Mouse (Mus musculus): ENCODE results near the gene Clec2d. TPM values are rescaled to one million over a fixed set of nuclear protein-coding genes. Genes with fewer than 3 reads are reported as not detected.

The Clec2d gene
- total and polyA plus RNA-seq, 3 experiments = 0.50 to 2.8 TPM; not detected in 1

GRCm38 (mm10) chr6:129234456-129235360 is 54.3 kb downstream of the Clec2d start (continued):
- TF ChIP-seq ELF1 (IDR thresholded peaks at IDR 0.05; ENCODE audit: low read depth, low read length) (0 out of 2 replicates have a peak, but pooled peaks have one; percentile 26), CHD2 (IDR thresholded peaks at IDR 0.05; ENCODE audit: low read length) (peak; percentile 68; the same call in 1 of the 2 replicates), UBTF (IDR thresholded peaks at IDR 0.05; ENCODE audit: borderline replicate concordance, insufficient read depth, low read depth, low read length) (no peak), SMC3 (IDR thresholded peaks at IDR 0.05; ENCODE audit: low read depth, low read length) (no peak), GABPA (IDR thresholded peaks at IDR 0.05; ENCODE audit: low read depth, low read length) (no peak), SIN3A (IDR thresholded peaks at IDR 0.05; ENCODE audit: low read length) (peak; percentile 85), ETS1 (IDR thresholded peaks at IDR 0.05; ENCODE audit: low read depth, low read length) (peak; percentile 86), NELFE (IDR thresholded peaks at IDR 0.05; ENCODE audit: low read depth, low read length) (peak; percentile 37; the same call in 1 of the 2 replicates), USF2 (IDR thresholded peaks at IDR 0.05; ENCODE audit: borderline replicate concordance in 1 of 2, insufficient read depth in 1 of 2, low read depth in 1 of 2, low read length in 2 of 2) (no peak), CTCF (IDR thresholded peaks at IDR 0.05 in 2 of 3, conservative IDR thresholded peaks at IDR 0.05 in 1 of 3; ENCODE audit: control insufficient read depth in 1 of 3, insufficient read depth in 1 of 3, low read depth in 2 of 3, low read length in 3 of 3, poor library complexity in 1 of 3, severe bottlenecking in 1 of 3) (no peak), ZKSCAN1 (IDR thresholded peaks at IDR 0.05; ENCODE audit: low read depth, low read length) (no peak), ZNF384 (IDR thresholded peaks at IDR 0.05; ENCODE audit: low read depth, low read length) (0 out of 2 replicates have a peak, but pooled peaks have one; percentile 6), NRF1 (IDR thresholded peaks at IDR 0.05; ENCODE audit: insufficient read depth, low read depth, low read length, poor library complexity, severe bottlenecking) (no peak)

GRCm38 (mm10) chr6:129235855-129236461 is 55.5 kb downstream of the Clec2d start:
- Histone ChIP-seq H3K9ac (ENCODE audit: control insufficient read depth, low read depth, low read length, poor library complexity, severe bottlenecking) (peak overlapping the region; percentile 30), H3K27ac (ENCODE audit: control insufficient read depth, low read depth, low read length) (peak overlapping the region; percentile 100)

More at GRCm38 (mm10) chr6:129235855-129236461, 55.5 kb downstream of the Clec2d start:
- TF ChIP-seq ZMIZ1 (IDR thresholded peaks at IDR 0.05; ENCODE audit: low read depth, low read length) (no peak), RAD21 (IDR thresholded peaks at IDR 0.05; ENCODE audit: low read depth, low read length) (no peak), EP300 (IDR thresholded peaks at IDR 0.05; ENCODE audit: low read depth in 1 of 2, low read length in 2 of 2) (peak in 1 of 2 experiments; percentile 29; a peak in 2 of 4 replicates), MXI1 (IDR thresholded peaks at IDR 0.05; ENCODE audit: low read depth, low read length) (no peak), ELF1 (IDR thresholded peaks at IDR 0.05; ENCODE audit: low read depth, low read length) (0 out of 2 replicates have a peak, but pooled peaks have one; percentile 8), NRF1 (IDR thresholded peaks at IDR 0.05; ENCODE audit: insufficient read depth, low read depth, low read length, poor library complexity, severe bottlenecking) (no peak), JUND (IDR thresholded peaks at IDR 0.05; ENCODE audit: low read depth, low read length) (no peak), MYC (IDR thresholded peaks at IDR 0.05; ENCODE audit: low read depth, low read length) (peak; percentile 54; the same call in 1 of the 2 replicates), CHD1 (IDR thresholded peaks at IDR 0.05; ENCODE audit: low read depth, low read length) (no peak), RCOR1 (IDR thresholded peaks at IDR 0.05; ENCODE audit: low read depth, low read length) (0 out of 2 replicates have a peak, but pooled peaks have one; percentile 36), POLR2AphosphoS5 (IDR thresholded peaks at IDR 0.05; ENCODE audit: borderline replicate concordance, low read depth, low read length) (no peak), USF2 (IDR thresholded peaks at IDR 0.05; ENCODE audit: borderline replicate concordance in 1 of 2, insufficient read depth in 1 of 2, low read depth in 1 of 2, low read length in 2 of 2) (no peak), MAFK (IDR thresholded peaks at IDR 0.05; ENCODE audit: borderline replicate concordance, low read depth, low read length) (no peak), ZC3H11A (IDR thresholded peaks at IDR 0.05; ENCODE audit: low read depth, low read length) (no peak), ETS1 (IDR thresholded peaks at IDR 0.05; ENCODE audit: low read depth, low read length) (peak; percentile 38; the same call in 1 of the 2 replicates), SIN3A (IDR thresholded peaks at IDR 0.05; ENCODE audit: low read length) (no peak; the same call in 1 of the 2 replicates), ZKSCAN1 (IDR thresholded peaks at IDR 0.05; ENCODE audit: low read depth, low read length) (peak; percentile 87), TBP (IDR thresholded peaks at IDR 0.05; ENCODE audit: low read depth, low read length) (peak; percentile 62; the same call in 1 of the 2 replicates), TCF12 (IDR thresholded peaks at IDR 0.05; ENCODE audit: low read depth, low read length) (0 out of 2 replicates have a peak, but pooled peaks have one; percentile 23), CHD2 (IDR thresholded peaks at IDR 0.05; ENCODE audit: low read length) (no peak)
- H3K4me1 ChIP-seq (ENCODE audit: control insufficient read depth in 1 of 2, insufficient read depth in 2 of 2, low read length in 2 of 2) = peaks cover 26 to 47% of the 10 kb centered on the region in 2 experiments
- no peaks in the 10 kb centered on the region for H3K27me3 ChIP-seq (ENCODE audit: control insufficient read depth in 1 of 2, insufficient read depth in 2 of 2, low read length in 2 of 2)
- H3K9me3 ChIP-seq (replicated peaks; ENCODE audit: insufficient read depth, low read length) = no peaks in the 10 kb centered on the region
- peaks cover 5% of the 10 kb centered on the region for H3K79me2 ChIP-seq (ENCODE audit: control insufficient read depth, insufficient read depth, low read length, poor library complexity)
- DNase-seq (ENCODE audit: low read depth, low spot score) = peak; percentile 72
- peaks cover 0 to 47% of the 10 kb centered on the region in 2 experiments; a peak in 2 of 4 replicates for H3K36me3 ChIP-seq (ENCODE audit: control insufficient read depth in 1 of 2, insufficient read depth in 2 of 2, low read length in 2 of 2)
- no peak overlapping the region; a peak in 1 of 4 replicates for H3K4me3 ChIP-seq (ENCODE audit: control insufficient read depth in 1 of 2, insufficient read depth in 1 of 2, low read depth in 2 of 2, low read length in 2 of 2)
